ENCODE assay signal across 8 mouse cellular contexts in the genomic region with DNA sequence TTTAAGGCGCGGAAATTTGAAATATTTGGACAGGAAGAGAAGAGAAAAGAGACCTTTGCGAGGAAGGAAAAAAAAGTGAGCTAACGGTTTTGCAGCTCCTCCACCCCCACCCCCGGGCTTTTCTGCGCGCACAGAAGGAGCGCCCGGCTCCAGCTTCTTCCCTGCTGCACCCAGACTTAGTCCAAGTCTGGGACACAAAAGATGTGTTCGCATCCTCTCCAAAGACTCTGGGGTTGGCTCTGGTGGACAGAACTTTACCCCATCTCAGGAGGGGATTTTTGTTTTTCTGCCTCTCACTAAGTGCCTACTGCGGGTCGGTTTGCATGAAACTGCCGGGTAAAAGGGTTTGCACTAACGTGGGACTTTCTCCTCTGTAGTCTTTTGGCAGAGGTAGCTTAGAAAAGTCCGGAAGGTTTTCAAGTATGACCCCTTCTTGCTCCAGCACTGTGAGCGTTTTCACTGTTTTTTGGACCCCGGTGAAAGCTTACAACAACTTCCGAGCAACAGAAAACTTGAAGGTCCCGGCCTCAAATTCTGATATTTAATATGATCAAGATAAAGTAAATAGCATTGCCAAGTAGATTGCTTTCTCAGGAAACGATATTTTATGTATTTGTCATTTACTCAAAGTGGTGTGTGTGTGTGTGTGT. TPM values are rescaled to one million over a fixed set of nuclear protein-coding genes. Genes with fewer than 3 reads are reported as not detected.
DNase-seq lines count a peak whose midpoint lies in the region; ATAC-seq and TF ChIP-seq lines count a peak whose summit lies in the region.

No protein-coding gene starts in this region.

- peaks cover 4% of the 10 kb centered on the region; the same call in 1 of the 2 replicates for H3K27me3 ChIP-seq in spleen, adult 2 months (ENCODE audit: control insufficient read depth, insufficient read depth, low read length)
- H3K27me3 ChIP-seq in hindbrain, embryonic 13.5 days: peaks cover 83% of the 10 kb centered on the region

- TF ChIP-seq POLR2A in spleen, adult 2 months (IDR thresholded peaks at IDR 0.05; ENCODE audit: low read depth, low read length): no peak

- H3K9ac ChIP-seq in hindbrain, embryonic 13.5 days: no peak overlapping the region

- H3K36me3 ChIP-seq in spleen, adult 2 months (ENCODE audit: control insufficient read depth, insufficient read depth, low read length): no peaks in the 10 kb centered on the region
- no peaks in the 10 kb centered on the region for H3K36me3 ChIP-seq in hindbrain, embryonic 13.5 days

- no peaks in the 10 kb centered on the region; the same call in 1 of the 2 replicates for H3K4me1 ChIP-seq in spleen, adult 2 months (ENCODE audit: control insufficient read depth, insufficient read depth, insufficient read length)
- peaks cover 12% of the 10 kb centered on the region for H3K4me1 ChIP-seq in hindbrain, embryonic 13.5 days (replicated peaks)

- ATAC-seq in hindbrain, embryonic 13.5 days (ENCODE audit: low FRiP score): no peak
- ATAC-seq in megakaryocyte-erythroid progenitor cell, adult 5-6 weeks (replicated peaks; ENCODE audit: low FRiP score, low TSS enrichment, poor library complexity, severe bottlenecking): peak; percentile 55

- TF ChIP-seq CTCF in spleen, adult 2 months (IDR thresholded peaks at IDR 0.05; ENCODE audit: extremely low read depth, insufficient read depth, insufficient read length, insufficient replicate concordance): no peak

- peak overlapping the region; percentile 42 for H3K4me2 ChIP-seq in hindbrain, embryonic 13.5 days

- peak; percentile 61 for DNase-seq in adrenal gland, postnatal 10 days
- DNase-seq in adrenal gland, adult 2 months: no peak
- no peak for DNase-seq in spleen, adult 2 months (ENCODE audit: low read depth in 1 of 2, low spot score in 2 of 2)
- no peak for DNase-seq in spleen, postnatal 14 days (ENCODE audit: low spot score in 2 of 2)
- DNase-seq in ovary, postnatal 14 days (ENCODE audit: low spot score): no peak
- no peak for DNase-seq in urinary bladder, postnatal 36 days (ENCODE audit: low spot score in 2 of 2)

- H3K27ac ChIP-seq in spleen, adult 2 months (ENCODE audit: insufficient read depth, low read length): no peak overlapping the region
- no peak overlapping the region for H3K27ac ChIP-seq in hindbrain, embryonic 13.5 days

- H3K9me3 ChIP-seq in hindbrain, embryonic 13.5 days: no peaks in the 10 kb centered on the region

- H3K4me3 ChIP-seq in spleen, adult 2 months (ENCODE audit: extremely low read depth, insufficient read depth, insufficient read length): peak overlapping the region; percentile 71
- H3K4me3 ChIP-seq in hindbrain, embryonic 13.5 days: no peak overlapping the region

- WGBS in spleen, adult 2 months: 7% methylated on average over 20 of the region's 20 CpGs
- WGBS in hindbrain, embryonic 13.5 days: 1% methylated on average over 20 of the region's 20 CpGs

RNA-seq across cellular contexts. Expression of a gene that starts 9.0 kb away (rescaled TPM):
- total RNA-seq in adrenal gland, postnatal 10 days (2021): 10 to 100 TPM; 59.4 to 77.7 TPM
- total RNA-seq in adrenal gland, adult 2 months (2021): 100 to 1,000 TPM in 1 of 2 experiments, 10 to 100 TPM in 1; 43.6 to 115 TPM
- 17.4 and 17.6 TPM in 2 replicates for polyA plus RNA-seq in adrenal gland, adult 2 months (2012; rRNA removed)
- polyA plus RNA-seq in spleen, adult 2 months (2012; rRNA removed): 6.2 and 10.4 TPM in 2 replicates
- polyA plus RNA-seq in hindbrain, embryonic 13.5 days (2015; fragmentation: Nextera tagmentation; extraction: Ambion mirVana): 2.6 and 3.0 TPM in 2 replicates
- total RNA-seq in megakaryocyte-erythroid progenitor cell, adult 5-6 weeks (2014; fragmentation: Nextera tagmentation): 25.1 and 29.1 TPM in 2 replicates
- 32.2 and 32.7 TPM in 2 replicates for total RNA-seq in megakaryocyte-erythroid progenitor cell, adult 5-6 weeks (2017)

RNA-seq across cellular contexts. Expression of a gene that starts 18.4 kb away (rescaled TPM):
- total RNA-seq in adrenal gland, postnatal 10 days (2021): 10 to 100 TPM; 25.0 to 29.5 TPM
- total RNA-seq in adrenal gland, adult 2 months (2021): 10 to 100 TPM; 24.8 to 31.1 TPM
- 6.8 and 9.7 TPM in 2 replicates for polyA plus RNA-seq in adrenal gland, adult 2 months (2012; rRNA removed)
- 3.5 and 5.3 TPM in 2 replicates for polyA plus RNA-seq in spleen, adult 2 months (2012; rRNA removed)
- polyA plus RNA-seq in hindbrain, embryonic 13.5 days (2015; fragmentation: Nextera tagmentation; extraction: Ambion mirVana): 32.0 and 32.6 TPM in 2 replicates
- 36.9 and 45.3 TPM in 2 replicates for total RNA-seq in megakaryocyte-erythroid progenitor cell, adult 5-6 weeks (2014; fragmentation: Nextera tagmentation)
- total RNA-seq in megakaryocyte-erythroid progenitor cell, adult 5-6 weeks (2017): 45.1 and 94.8 TPM in 2 replicates
